Mouse (Mus musculus) spleen, adult 2 months (tissue): ENCODE measurements around the gene Mtmr2. TPM values are rescaled to one million over a fixed set of nuclear protein-coding genes. Genes with fewer than 3 reads are reported as not detected.
A peak's percentile ranks its signal among the peaks of the same experiment; 100 is the strongest.

Source experiments
- DNase-seq, 2 experiments: peaks; one replicate each; pipeline versions ENCODE4 v3.0.0 to v3.0.0-alpha.2; 2012 to 2021; ENCODE audit warnings: low spot score in 2 of 2, low read depth in 1 of 2
- H3K27ac ChIP-seq: fragments of 200-500 bp; 2 replicates; pipeline ENCODE4 v1.5.1; 2012; ENCODE audit warnings: low read length, inconsistent platforms; ENCODE audit not compliant: insufficient read depth
- H3K27me3 ChIP-seq: fragments of 200-500 bp; 2 replicates; pipeline ENCODE4 v1.6.1; 2012; ENCODE audit warnings: mild to moderate bottlenecking, moderate library complexity, low read length, inconsistent platforms; ENCODE audit not compliant: control insufficient read depth, insufficient read depth
- H3K36me3 ChIP-seq: fragments of 200-500 bp; 2 replicates; pipeline ENCODE4 v1.6.1; 2012; ENCODE audit warnings: mild to moderate bottlenecking, low read length, inconsistent platforms; ENCODE audit not compliant: control insufficient read depth, insufficient read depth
- H3K4me1 ChIP-seq: fragments of 200-500 bp; 2 replicates; pipeline ENCODE4 v1.6.1; 2011; ENCODE audit warnings: inconsistent platforms; ENCODE audit not compliant: control insufficient read depth, insufficient read depth, insufficient read length
- H3K4me3 ChIP-seq: fragments of 200-500 bp; 2 replicates; pipeline ENCODE4 v1.5.1; 2011; ENCODE audit warnings: mild to moderate bottlenecking, inconsistent platforms; ENCODE audit not compliant: insufficient read depth, insufficient read length; ENCODE audit errors: extremely low read depth
- CTCF ChIP-seq: fragments of 200-500 bp; IDR thresholded peaks from 2 replicates; pipeline ENCODE4 v1.5.1; 2011; ENCODE audit warnings: mild to moderate bottlenecking, inconsistent platforms; ENCODE audit not compliant: insufficient read depth, insufficient read length, insufficient replicate concordance; ENCODE audit errors: extremely low read depth
- POLR2A ChIP-seq: fragments of 200-500 bp; IDR thresholded peaks from 2 replicates; pipeline ENCODE4 v1.6.1; 2011; ENCODE audit warnings: low read depth, low read length, inconsistent platforms
- WGBS: fragments of 180-500 bp; shearing (Covaris S2); methylation state at CpG from one replicate; pipeline ENCODE4 v1.1.7; 2018; 5-methylcytosine and 5-hydroxymethylcytosine counted together
- polyA plus RNA-seq: library from polyadenylated mRNA; depleted of rRNA; stranded (reverse); fragments of >200 nt; gene quantifications from 2 replicates; pipeline ENCODE4 v1.2.3, GENCODE M21; 2012

The Mtmr2 gene
- polyA plus RNA-seq, 1 experiment: 22.3 TPM

DNA sequence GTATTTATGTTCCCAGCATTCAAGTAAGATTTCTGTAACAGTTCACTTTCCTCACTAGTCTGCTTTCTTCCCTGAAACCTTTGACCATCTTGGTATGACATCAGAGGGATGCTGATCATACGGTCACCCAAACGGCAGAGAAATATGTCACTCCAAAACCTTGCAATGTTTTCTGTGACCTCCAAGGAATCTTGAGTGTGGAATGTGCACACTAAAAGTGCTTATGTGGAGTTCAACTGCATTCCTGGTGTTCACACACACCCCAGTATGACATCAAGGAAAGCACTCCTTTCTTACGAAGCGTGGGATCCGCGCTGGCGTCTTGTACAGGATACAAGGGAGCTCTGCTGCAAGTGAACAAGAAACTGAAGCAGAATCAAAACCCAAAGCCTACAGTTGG, 58.6 kb downstream of the Mtmr2 start:
- Histone ChIP-seq H3K4me1 (no peaks in the 10 kb centered on the region), H3K27me3 (no peaks in the 10 kb centered on the region), H3K36me3 (peaks cover 33% of the 10 kb centered on the region), H3K4me3 (no peak overlapping the region), H3K27ac (no peak overlapping the region)
- TF ChIP-seq CTCF: no peak
- TF ChIP-seq POLR2A: no peak
- DNase-seq: no peak
- WGBS: 95% methylated on average over 7 of the region's 7 CpGs

DNA sequence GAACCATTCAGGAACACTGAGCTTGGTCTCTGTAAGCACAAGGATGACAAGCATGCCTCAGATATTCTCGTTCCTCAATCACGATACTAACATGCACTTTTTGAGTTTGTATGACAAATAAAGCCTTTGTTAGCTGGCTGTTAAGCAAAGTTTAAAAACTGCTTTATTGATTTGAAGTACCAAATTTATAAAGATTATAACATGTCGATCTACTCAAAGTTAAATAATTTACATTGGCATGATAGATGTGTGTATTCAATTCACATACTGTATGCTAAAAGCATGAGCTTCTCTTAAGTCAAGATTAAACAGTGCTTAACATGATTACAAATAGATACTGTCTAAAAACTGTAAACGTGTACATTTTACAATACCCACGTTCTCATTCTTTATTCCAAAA, 59.4 kb downstream of the Mtmr2 start:
- no peak for TF ChIP-seq POLR2A
- no peak for TF ChIP-seq CTCF
- H3K4me1 ChIP-seq: no peaks in the 10 kb centered on the region
- H3K27me3 ChIP-seq: no peaks in the 10 kb centered on the region
- peaks cover 35% of the 10 kb centered on the region for H3K36me3 ChIP-seq
- H3K27ac ChIP-seq: no peak overlapping the region
- no peak for DNase-seq
- no peak overlapping the region for H3K4me3 ChIP-seq
- WGBS: 91% methylated on average over 5 of the region's 5 CpGs

DNA sequence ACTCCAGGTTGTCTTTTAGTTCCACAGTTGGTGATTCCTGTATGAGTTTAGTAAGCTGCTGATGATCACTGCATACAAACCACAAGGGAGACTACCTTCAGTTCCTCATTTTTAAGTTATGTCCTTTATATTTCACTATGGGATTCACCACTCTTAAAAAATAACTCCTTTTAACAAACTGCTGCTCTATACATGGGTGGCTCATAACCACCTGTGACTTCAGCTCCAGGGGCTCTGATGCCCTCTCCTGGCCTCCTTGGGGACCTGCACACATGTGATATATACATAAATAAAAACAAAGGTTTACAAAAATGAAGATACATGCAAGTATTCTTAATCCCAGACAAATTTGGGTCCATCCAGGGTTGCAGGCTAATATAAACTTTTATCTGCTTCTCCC, 61.7 kb downstream of the Mtmr2 start:
- no peak for DNase-seq
- TF ChIP-seq POLR2A: no peak
- no peak for TF ChIP-seq CTCF
- Histone ChIP-seq H3K27ac (no peak overlapping the region), H3K4me3 (no peak overlapping the region), H3K4me1 (no peaks in the 10 kb centered on the region), H3K27me3 (no peaks in the 10 kb centered on the region), H3K36me3 (peaks cover 36% of the 10 kb centered on the region)

DNA sequence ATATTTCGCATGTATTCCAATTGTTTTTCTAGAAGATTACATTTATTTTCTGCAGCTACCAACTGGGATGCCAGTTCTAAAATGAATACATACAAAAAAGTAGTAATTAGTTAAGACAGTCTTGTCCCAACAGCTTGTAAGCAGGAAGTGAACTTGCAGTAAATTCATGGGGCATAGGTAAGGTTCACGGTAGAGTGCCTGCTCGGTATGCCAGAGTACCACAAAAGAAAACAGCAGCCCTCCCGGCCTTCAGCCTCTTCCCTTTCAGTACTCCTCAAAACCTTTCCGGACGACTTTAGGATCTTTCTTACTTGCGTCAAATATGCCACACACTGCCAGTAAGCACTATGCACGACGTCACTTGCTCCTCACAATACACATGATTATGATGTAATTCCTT, 70.2 kb downstream of the Mtmr2 start:
- no peaks in the 10 kb centered on the region for H3K27me3 ChIP-seq
- TF ChIP-seq POLR2A (no peak), CTCF (no peak)
- H3K4me1 ChIP-seq: peaks cover 4% of the 10 kb centered on the region; the same call in 1 of the 2 replicates
- no peak for DNase-seq
- H3K4me3 ChIP-seq: no peak overlapping the region
- H3K27ac ChIP-seq: no peak overlapping the region
- WGBS: 95% methylated on average over 9 of the region's 9 CpGs
- peaks cover 36% of the 10 kb centered on the region for H3K36me3 ChIP-seq

DNA sequence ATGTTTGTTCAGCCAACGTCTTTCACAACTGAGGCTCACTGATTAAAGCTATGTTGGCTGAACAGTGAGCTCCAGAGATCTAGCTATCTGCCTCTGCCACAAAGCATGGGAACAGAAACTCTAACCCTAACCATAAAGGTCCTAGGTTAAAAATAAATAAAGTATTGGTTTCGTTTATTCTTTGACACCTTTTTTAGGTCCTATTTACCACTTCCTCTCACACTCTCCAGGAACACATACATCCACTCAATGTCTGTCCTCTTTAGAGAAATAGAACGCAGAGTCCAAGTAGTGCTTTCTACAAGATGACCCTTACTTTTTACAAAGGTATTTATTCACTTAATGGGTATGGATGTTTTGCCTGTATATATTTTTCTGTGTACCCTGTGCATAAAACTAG, 72.6 kb downstream of the Mtmr2 start:
- Histone ChIP-seq H3K4me1 (peaks cover 4% of the 10 kb centered on the region; the same call in 1 of the 2 replicates), H3K27me3 (no peaks in the 10 kb centered on the region), H3K27ac (no peak overlapping the region), H3K36me3 (peaks cover 25% of the 10 kb centered on the region), H3K4me3 (no peak overlapping the region)
- WGBS: 50% methylated on average over 3 of the region's 3 CpGs
- no peak for TF ChIP-seq POLR2A
- no peak for TF ChIP-seq CTCF
- no peak for DNase-seq

DNA sequence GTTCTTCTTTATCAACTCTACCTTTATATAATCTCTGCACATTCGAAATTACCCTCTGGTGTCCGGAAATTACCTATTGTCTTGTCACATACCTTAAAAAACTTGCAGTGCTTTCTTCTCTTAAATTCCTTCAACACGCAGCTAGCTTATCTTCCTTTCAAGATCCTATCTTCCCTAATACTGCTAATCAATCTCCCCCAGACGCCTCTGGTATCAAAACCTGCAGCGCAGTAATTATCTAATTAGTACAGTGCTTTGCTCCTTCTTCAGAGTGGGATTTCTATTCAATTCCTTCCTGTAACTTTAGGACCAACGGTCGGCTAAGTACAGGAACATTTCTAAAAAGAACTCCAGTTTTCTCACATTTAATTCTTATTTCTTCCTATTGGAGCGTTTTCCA, 77.7 kb downstream of the Mtmr2 start:
- H3K4me3 ChIP-seq: peak overlapping the region; percentile 91
- TF ChIP-seq CTCF (no peak), POLR2A (no peak)
- H3K27me3 ChIP-seq: no peaks in the 10 kb centered on the region
- peaks cover 6% of the 10 kb centered on the region; the same call in 1 of the 2 replicates for H3K4me1 ChIP-seq
- DNase-seq: no peak
- H3K27ac ChIP-seq: no peak overlapping the region; the same call in 1 of the 2 replicates
- peaks cover 2% of the 10 kb centered on the region; the same call in 1 of the 2 replicates for H3K36me3 ChIP-seq
- 8% methylated on average over 8 of the region's 8 CpGs for WGBS

DNA sequence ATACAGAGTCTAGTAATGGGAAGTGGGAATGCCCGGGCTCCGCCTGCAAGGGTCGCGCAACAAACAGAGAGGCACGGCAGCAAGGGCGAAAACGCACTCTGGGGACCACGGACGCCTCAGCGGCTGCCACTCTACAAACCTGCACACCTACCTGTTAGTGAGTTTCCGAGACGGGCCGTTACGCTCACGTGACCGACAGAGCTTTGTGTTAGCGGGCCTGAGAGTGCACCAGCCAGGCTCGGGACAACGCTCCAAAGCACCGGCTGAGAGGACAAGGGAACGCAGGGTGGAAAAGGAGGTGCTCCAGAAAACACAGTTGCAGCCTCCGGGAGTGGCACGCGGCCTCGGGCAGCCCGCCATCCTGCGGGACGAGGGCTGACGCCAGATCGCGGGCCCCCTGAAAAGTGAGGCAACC, 78.2 kb downstream of the Mtmr2 start:
- under 1% methylated on average over 31 of the region's 31 CpGs for WGBS
- TF ChIP-seq CTCF: no peak
- TF ChIP-seq POLR2A: no peak
- DNase-seq: peak; percentile 52 to 74
- peak overlapping the region; percentile 91 for H3K4me3 ChIP-seq
- H3K36me3 ChIP-seq: peaks cover 3% of the 10 kb centered on the region
- H3K27me3 ChIP-seq: no peaks in the 10 kb centered on the region
- peak overlapping the region; percentile 92 for H3K27ac ChIP-seq
- peaks cover 6% of the 10 kb centered on the region; the same call in 1 of the 2 replicates for H3K4me1 ChIP-seq
